In the genomic region with DNA sequence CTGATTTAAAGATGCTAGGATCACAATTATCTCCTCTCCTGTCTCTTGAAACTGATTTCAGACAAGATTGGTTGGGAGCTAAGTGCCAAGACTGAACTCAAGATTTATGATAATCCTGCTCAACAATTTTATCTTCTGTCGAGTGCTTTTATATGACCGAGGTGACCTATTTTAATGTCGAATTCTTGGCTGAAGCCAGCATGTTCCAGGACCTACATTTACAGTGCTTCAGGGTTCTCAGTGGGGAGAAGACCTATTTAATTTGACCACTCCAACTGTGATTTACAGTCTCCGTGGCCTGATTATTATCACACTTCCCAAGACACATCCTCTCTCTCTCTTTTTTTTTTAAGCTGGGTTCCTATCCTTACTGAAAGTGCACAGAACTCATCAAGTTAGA, we compare ENCODE assay signal across 28 mouse cellular contexts.
"Had no signal": no experiment of that assay in that cellular context is flagged by ENCODE, and none has a peak within 500 bp of the region (broad histone marks: within the 10 kb centered on the region; RNA-seq: fewer than 3 reads in every experiment).

No protein-coding gene starts in this region.

- H3K4me1 ChIP-seq: heart, embryonic 13.5 days; heart, embryonic 15.5 days; hindbrain, embryonic 13.5 days; hindbrain, embryonic 15.5 days; kidney, embryonic 15.5 days; limb, embryonic 10.5 days; limb, embryonic 12.5 days; liver, embryonic 13.5 days; liver, embryonic 15.5 days had no signal

- H3K4me3 ChIP-seq: heart, adult 2 months; heart, embryonic 13.5 days; heart, embryonic 15.5 days; hindbrain, embryonic 13.5 days; hindbrain, embryonic 15.5 days; kidney, embryonic 15.5 days; layer of hippocampus, adult 2 months; left cerebral cortex, adult 2 months; limb, embryonic 10.5 days; limb, embryonic 12.5 days; liver, embryonic 13.5 days; liver, embryonic 15.5 days had no signal

- ATAC-seq: hindbrain, postnatal 0 days; intestine, embryonic 16.5 days; liver, postnatal 0 days had no signal

- H3K27me3 ChIP-seq: heart, embryonic 13.5 days; heart, embryonic 15.5 days; hindbrain, embryonic 13.5 days; hindbrain, embryonic 15.5 days; kidney, embryonic 15.5 days; limb, embryonic 12.5 days; liver, embryonic 13.5 days; liver, embryonic 15.5 days had no signal

- H3K9me3 ChIP-seq: heart, embryonic 13.5 days; heart, embryonic 15.5 days; hindbrain, embryonic 13.5 days; hindbrain, embryonic 15.5 days; kidney, embryonic 15.5 days; limb, embryonic 10.5 days; limb, embryonic 12.5 days; liver, embryonic 13.5 days; liver, embryonic 15.5 days had no signal

- H3K4me2 ChIP-seq: heart, embryonic 11.5 days; heart, embryonic 13.5 days; heart, embryonic 15.5 days; hindbrain, embryonic 13.5 days; hindbrain, embryonic 15.5 days; kidney, embryonic 15.5 days; limb, embryonic 12.5 days; liver, embryonic 11.5 days; liver, embryonic 13.5 days; liver, embryonic 15.5 days had no signal

- H3K9ac ChIP-seq: heart, embryonic 13.5 days; heart, embryonic 15.5 days; hindbrain, embryonic 13.5 days; hindbrain, embryonic 15.5 days; kidney, embryonic 15.5 days; limb, embryonic 12.5 days; liver, embryonic 13.5 days; liver, embryonic 15.5 days; liver, postnatal 0 days had no signal

- DNase-seq: gastrocnemius, postnatal 14 days; gastrocnemius, postnatal 36 days; heart, adult 11 months; heart, adult 2 months; heart, postnatal 14 days; heart, postnatal 36 days; kidney, adult 18-20 months; kidney, adult 8-10 months; kidney, postnatal 10 days; kidney, postnatal 36 days; liver; liver, embryonic 13.5 days; liver, postnatal 0 days; lung, adult 2 months had no signal

- H3K27ac ChIP-seq: heart, adult 2 months; heart, embryonic 13.5 days; heart, embryonic 15.5 days; hindbrain, embryonic 13.5 days; hindbrain, embryonic 15.5 days; hindbrain, postnatal 0 days; kidney, embryonic 15.5 days; layer of hippocampus, adult 2 months; left cerebral cortex, adult 2 months; limb, embryonic 10.5 days; limb, embryonic 12.5 days; liver, embryonic 13.5 days; liver, embryonic 15.5 days had no signal

- H3K36me3 ChIP-seq: heart, embryonic 13.5 days; heart, embryonic 15.5 days; hindbrain, embryonic 13.5 days; hindbrain, embryonic 15.5 days; kidney, embryonic 15.5 days; limb, embryonic 10.5 days; limb, embryonic 12.5 days; liver, embryonic 13.5 days; liver, embryonic 15.5 days had no signal
